Mouse (Mus musculus): ENCODE measurements around the gene Got1.

The Got1 gene

DNA sequence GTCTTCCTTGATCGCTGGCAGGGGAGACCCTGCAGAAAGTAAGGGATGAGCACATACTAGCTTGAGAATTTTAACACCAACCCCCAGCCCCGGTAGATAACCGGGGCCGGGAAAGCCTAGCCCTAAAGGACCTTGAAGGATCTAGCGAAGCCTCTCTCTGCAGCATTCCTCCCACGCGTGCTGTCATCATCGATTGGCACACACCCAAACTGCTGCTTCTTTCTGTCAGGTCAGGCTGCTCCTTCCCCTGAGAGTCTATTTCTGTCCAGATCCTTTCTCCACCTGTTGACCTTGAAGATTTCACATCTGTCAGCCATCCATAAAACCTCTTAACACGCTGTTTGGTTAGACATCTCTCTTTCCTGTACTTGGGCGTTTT is 688 bp upstream of the Got1 start:
- in situ Hi-C loops (cut with MboI, MseI): loop anchor here in 1 of 2 experiments (10.0 kb wide), 1 partner anchor 1630 kb away; the partner anchor contains the start of gene Rrp12

GRCm38 (mm10) chr19:43523551-43523950 is 854 bp downstream of the Got1 start:
- in situ Hi-C loops (cut with MboI, MseI): loop anchor here (10.0 to 25.0 kb wide), 2 partner anchors 1039 to 1629 kb away; partner anchors contain the start of genes Gm20538 (in 1 of the 2), Hif1an (in 1 of the 2), Ndufb8 (in 1 of the 2) and Rrp12 (in 1 of the 2)

- in situ Hi-C loops (cut with MboI, MseI): loop anchor here (10.0 to 25.0 kb wide), 2 partner anchors 1040 to 1627 kb away; partner anchors contain the start of genes Gm20538 (in 1 of the 2), Hif1an (in 1 of the 2), Ndufb8 (in 1 of the 2) and Rrp12 (in 1 of the 2)
Observed at GRCm38 (mm10) chr19:43521996-43522395, 2.4 kb downstream of the Got1 start.

- in situ Hi-C loops (cut with MboI, MseI): loop anchor here (10.0 to 25.0 kb wide), 2 partner anchors 1041 to 1627 kb away; partner anchors contain the start of genes Gm20538 (in 1 of the 2), Hif1an (in 1 of the 2), Ndufb8 (in 1 of the 2) and Rrp12 (in 1 of the 2)
Observed at GRCm38 (mm10) chr19:43521362-43521761, 3.0 kb downstream of the Got1 start.

- in situ Hi-C loops (cut with MboI, MseI): loop anchor here (10.0 to 25.0 kb wide), 2 partner anchors 1042 to 1626 kb away; partner anchors contain the start of genes Gm20538 (in 1 of the 2), Hif1an (in 1 of the 2), Ndufb8 (in 1 of the 2) and Rrp12 (in 1 of the 2)
Observed at GRCm38 (mm10) chr19:43520402-43520801, 4.0 kb downstream of the Got1 start.

DNA sequence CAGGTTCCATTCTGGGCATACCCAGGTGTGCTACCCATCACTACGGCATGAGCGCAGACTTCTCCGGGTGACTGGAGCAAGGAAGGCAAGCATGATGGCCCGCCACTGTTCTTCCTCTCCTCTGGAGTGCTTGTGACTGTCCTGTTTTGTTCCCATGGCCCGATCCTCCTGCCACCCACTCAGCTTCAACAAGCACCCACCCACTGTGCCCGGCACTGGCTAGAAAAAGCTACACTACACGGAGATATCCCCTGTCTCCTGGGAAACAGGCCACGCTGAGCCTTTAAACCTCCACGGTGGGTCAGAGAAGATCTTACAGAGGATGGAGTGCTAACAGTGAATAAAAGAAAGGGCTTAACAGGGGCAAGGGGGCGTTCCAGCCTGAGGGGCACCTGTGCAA is 5.2 kb downstream of the Got1 start:
- in situ Hi-C loops (cut with MboI, MseI): loop anchor here in 1 of 2 experiments (25.0 kb wide), 1 partner anchor 1043 kb away; the partner anchor contains the start of genes Gm20538, Hif1an and Ndufb8

DNA sequence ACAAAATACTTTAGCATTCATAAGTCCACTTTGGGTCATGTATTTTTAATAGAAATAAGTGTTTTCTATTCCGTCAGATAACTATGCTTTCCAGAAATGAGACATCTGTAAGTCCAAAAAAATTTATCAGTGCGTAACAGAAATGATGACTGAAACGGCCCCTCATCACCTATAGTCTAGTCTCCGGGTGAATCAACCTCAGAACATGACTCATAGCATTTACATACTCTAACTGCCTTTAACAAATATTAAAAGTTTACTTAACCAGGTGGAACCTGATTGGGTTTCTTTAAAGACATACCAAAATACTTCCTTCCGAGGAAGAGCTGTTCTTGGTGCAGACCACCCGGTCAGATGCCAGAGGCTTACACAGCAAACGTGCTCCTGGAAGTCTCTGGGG is 6.1 kb downstream of the Got1 start:
- in situ Hi-C loops (cut with MboI, MseI): loop anchor here in 1 of 2 experiments (25.0 kb wide), 1 partner anchor 1044 kb away; the partner anchor contains the start of genes Gm20538, Hif1an and Ndufb8

DNA sequence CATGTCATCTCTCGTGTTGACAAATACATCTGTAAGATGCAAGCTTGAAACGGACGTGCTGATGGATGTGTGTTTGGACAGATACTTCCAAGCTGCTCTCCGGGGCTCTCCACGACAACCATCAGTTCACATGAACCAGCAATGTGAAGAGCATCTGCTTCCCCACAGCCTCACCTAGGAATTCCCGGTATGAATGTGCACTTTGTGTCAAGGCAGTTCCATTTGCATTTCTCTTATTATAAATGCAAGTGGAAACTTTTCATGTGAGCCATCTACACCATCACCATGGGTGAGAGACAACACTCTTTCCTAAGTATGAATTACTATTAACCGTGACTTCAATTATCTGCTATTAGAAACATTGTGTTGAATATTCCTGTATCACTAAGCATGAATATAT is 6.6 kb downstream of the Got1 start:
- in situ Hi-C loops (cut with MboI, MseI): loop anchor here in 1 of 2 experiments (25.0 kb wide), 1 partner anchor 1044 kb away; the partner anchor contains the start of genes Gm20538, Hif1an and Ndufb8

DNA sequence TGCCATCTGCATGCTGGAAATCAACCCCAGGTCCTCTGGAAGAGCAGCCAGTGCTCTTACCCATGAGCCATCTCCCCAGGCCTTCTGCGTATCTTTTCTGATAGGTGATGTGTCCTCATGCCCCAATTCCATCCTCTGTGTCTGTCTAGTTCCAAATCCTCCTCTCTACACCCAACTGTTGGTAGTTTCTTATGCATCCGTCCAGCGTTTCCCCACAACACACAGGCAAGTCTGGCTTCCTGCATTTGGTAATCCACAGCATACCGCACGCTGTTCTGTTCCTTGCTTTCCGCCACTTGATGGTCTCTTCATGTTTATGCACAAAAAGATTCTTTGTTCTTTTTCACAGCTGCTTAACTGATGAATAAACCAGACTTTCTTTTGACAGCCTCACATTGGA is 7.1 kb downstream of the Got1 start:
- in situ Hi-C loops (cut with MboI, MseI): loop anchor here in 1 of 2 experiments (25.0 kb wide), 1 partner anchor 1045 kb away; the partner anchor contains the start of genes Gm20538, Hif1an and Ndufb8

GRCm38 (mm10) chr19:43516397-43517035 is 7.9 kb downstream of the Got1 start:
- in situ Hi-C loops (cut with MboI, MseI): loop anchor here in 1 of 2 experiments (25.0 kb wide), 1 partner anchor 1046 kb away; the partner anchor contains the start of genes Gm20538, Hif1an and Ndufb8

DNA sequence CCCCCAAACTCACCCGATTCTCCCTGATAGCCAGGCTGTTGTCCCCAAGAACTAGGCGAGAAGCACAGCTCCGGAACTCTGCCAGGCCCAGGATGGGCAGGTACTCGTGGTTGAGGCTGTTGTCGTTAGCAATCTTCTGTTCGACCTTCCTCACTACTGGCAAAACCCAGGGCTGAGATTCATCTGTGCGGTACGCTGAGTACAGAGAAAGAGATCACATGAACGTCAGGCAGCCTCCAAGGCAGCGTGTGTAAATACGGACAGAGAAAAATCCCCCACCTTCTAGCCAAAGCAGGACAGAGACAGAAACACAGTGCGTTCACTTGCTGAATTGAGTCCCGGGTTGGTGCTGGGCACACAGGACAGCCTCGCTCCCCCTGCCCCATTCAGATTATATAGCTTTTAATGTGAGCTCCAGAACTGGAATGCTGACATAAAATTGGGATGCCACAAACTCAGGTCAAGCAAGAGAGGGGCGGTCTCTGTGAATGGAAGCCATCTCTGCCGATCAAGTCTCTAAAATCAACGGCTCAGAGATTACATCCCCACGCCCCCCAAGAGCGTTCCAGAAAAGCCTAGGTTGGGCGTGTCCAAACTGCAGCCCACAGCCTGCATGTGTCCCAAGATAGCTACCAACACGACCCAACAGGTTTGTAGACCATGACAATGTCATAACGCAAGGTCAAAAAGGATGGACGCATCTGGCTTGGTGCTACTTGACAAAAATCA is 8.6 kb downstream of the Got1 start:
- in situ Hi-C loops (cut with MboI, MseI): loop anchor here in 1 of 2 experiments (25.0 kb wide), 1 partner anchor 1046 kb away; the partner anchor contains the start of genes Gm20538, Hif1an and Ndufb8

- in situ Hi-C loops (cut with MboI, MseI): loop anchor here in 1 of 2 experiments (25.0 kb wide), 1 partner anchor 1048 kb away; the partner anchor contains the start of genes Gm20538, Hif1an and Ndufb8
Observed at GRCm38 (mm10) chr19:43513874-43514273, 10.5 kb downstream of the Got1 start.

DNA sequence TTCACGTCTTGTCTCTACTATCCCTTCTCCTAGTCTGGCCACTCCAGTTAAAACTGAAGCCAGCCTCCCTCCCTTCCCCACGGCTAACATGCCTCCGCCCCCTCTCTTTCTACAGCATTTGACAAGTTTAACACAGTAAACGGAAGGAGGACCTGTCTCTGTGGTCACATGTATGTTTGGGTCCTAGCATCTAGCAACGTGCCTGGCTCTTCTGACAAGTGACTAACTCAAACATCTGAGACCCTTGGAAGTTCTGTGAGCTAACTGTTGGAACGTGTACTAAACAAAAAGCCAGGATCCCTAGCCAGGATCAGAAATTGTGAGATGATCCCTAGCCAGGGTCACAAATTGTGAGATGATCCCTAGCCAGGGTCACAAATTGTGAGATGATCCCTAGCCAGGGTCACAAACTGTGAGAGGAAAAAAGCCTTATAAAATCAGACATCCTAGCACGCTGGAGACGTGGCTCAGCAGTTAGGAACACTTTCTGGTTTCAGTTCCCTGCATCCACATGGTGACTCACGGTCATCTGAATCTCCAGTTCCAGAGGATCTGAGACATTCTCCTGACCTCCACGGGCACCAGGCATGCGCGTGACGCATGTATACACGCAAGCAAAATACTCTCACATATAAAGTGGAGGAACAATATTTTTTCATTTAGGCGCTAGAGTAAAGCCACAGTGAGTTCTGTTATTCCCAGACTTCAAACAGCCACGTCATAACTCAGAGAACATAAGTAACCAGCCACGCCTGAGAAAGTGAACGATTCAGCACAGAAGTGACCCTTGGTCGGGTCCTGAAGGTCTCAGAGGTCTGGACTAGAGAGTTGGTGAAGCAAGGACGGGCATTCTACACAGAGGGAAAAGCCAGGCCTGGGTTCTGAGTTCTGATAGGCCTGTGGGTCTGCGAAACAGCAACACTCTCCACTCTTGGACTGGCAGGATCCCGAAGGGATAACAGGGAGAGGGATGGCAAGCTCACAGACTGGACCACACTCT is 12.5 kb downstream of the Got1 start:
- in situ Hi-C loops (cut with MboI, MseI): loop anchor here in 1 of 2 experiments (25.0 kb wide), 1 partner anchor 1050 kb away; the partner anchor contains the start of genes Gm20538, Hif1an and Ndufb8

DNA sequence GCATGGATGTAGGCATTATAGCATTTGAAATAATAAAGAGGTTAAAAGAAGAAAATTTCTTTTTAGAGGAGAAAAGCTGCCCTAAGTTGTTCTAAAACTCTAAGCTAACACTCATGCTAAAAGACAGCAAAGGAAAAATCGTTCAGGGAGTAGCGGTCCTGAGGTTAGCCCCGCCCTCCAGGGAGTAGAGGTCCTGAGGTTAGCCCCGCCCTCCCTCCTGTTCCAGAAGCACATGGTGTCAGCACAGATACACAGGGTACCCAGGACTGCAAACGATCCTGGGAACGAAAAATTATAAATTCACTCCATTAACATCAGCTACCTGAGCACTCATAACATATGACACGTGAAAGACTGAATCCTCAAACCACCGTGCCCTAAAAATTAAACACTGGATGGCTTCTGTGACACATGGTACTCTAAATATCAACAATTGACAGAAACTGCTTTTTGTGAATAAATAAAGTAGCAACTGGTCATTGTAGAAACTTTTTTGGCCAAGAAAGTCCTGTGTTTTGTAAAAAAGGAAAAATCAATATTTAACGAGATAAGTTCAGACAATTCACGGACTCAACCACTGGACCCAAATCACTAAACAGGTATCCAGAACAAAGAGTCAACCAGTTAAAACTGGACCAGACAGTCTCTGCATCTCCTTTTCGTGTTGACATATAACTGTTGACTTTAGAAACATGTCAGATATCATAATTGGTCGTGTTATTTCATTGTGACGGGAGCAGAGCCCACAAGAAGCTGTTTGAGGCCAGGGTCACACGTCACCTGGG is 13.8 kb downstream of the Got1 start:
- in situ Hi-C loops (cut with MboI, MseI): loop anchor here in 1 of 2 experiments (25.0 kb wide), 1 partner anchor 1052 kb away; the partner anchor contains the start of genes Gm20538, Hif1an and Ndufb8

GRCm38 (mm10) chr19:43505441-43505840 is 19.0 kb downstream of the Got1 start:
- in situ Hi-C loops (cut with MboI, MseI): loop anchor here (5.0 to 25.0 kb wide), 3 partner anchors 157 to 1499 kb away; partner anchors contain the start of genes Gm20538 (in 1 of the 2), Hif1an (in 1 of the 2), Mrpl43 (in 1 of the 2) and Ndufb8 (in 1 of the 2)

GRCm38 (mm10) chr19:43503593-43503992 is 20.8 kb downstream of the Got1 start:
- in situ Hi-C loops (cut with MboI, MseI): loop anchor here in 1 of 2 experiments (10.0 to 25.0 kb wide), 2 partner anchors 1059 to 1501 kb away; partner anchors contain the start of genes Gm20538, Hif1an, Mrpl43 and Ndufb8

DNA sequence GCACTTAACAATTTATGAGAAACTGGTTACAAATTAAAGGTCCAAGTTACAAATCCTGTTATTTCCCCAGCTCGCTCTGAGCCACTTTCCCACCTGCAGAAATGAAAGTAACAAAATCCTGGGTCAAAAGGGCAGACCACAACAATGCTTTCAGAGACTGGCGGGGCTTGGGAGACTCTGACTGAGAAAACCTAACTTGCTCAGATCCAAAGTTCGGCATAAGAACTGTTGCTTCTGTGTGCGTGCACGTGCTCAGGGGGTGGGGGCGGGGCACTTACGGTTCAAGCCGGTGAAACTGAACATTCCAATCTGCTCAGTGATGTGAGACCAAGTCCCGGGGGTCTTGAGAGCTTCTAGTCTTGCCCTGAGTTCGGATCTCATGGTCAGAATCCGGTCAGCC is 21.8 kb downstream of the Got1 start:
- in situ Hi-C loops (cut with MboI, MseI): loop anchor here in 1 of 2 experiments (10.0 to 25.0 kb wide), 2 partner anchors 1060 to 1502 kb away; partner anchors contain the start of genes Gm20538, Hif1an, Mrpl43 and Ndufb8

GRCm38 (mm10) chr19:43498874-43499273 is 25.5 kb downstream of the Got1 start:
- in situ Hi-C loops (cut with MboI, MseI): loop anchor here (5.0 to 25.0 kb wide), 2 partner anchors 128 to 712 kb away; partner anchors contain the start of gene Hps1 (in 1 of the 2)
